ENCODE assay signal across 8 mouse cellular contexts in the genomic region with DNA sequence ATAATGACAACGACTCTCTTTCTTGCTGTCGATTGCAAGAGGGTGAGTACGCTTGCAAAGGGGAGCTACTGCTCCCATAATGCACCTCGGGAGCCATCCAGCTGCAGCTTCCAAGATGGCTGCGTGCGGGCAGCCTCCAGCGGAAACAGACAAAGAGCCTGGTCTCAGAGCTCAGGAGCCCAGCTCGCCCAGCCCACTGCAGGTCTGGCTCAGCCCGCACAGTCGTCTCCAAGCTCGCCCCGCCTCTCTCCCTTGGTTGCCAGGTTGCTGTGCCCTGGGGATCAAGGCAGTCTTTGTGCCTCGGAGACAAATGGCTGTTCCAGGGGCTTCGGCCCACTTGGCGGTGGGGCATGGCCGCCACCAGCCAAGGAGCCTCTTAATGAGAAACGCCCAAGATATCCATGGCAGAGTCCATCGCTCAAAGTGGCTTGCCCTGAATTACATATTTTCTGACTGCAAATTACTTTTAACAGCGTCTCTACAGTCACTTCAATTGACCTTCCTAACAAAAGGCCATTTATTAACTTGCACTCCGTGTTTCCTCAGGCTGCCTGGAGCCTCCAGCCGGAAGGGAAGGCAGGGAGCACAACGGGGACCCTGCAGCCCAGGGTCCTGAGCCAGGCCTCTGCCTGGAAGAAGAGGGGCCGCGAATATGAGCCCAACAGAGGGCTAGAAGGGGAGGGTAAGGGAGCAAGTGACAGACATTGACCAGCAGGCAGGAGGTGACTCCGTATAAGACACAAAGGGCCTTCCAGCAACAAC. TPM values are rescaled to one million over a fixed set of nuclear protein-coding genes. Genes with fewer than 3 reads are reported as not detected.
DNase-seq lines count a peak whose midpoint lies in the region; ATAC-seq lines count a peak whose summit lies in the region.
"Had no signal": no experiment of that assay in that cellular context is flagged by ENCODE, and none has a peak within 500 bp of the region (broad histone marks: within the 10 kb centered on the region; RNA-seq: fewer than 3 reads in every experiment).

No protein-coding gene starts in this region.

- peak overlapping the region; percentile 13; the same call in 1 of the 2 replicates for H3K4me3 ChIP-seq in embryonic facial prominence, embryonic 13.5 days
- H3K4me3 ChIP-seq in heart, embryonic 10.5 days, result peak overlapping the region; percentile 35
- H3K4me3 ChIP-seq in limb, embryonic 11.5 days (ENCODE audit: low read depth, low read length), result no peak overlapping the region
- H3K4me3 ChIP-seq in neural tube, embryonic 13.5 days, result 0 out of 2 replicates have a peak overlapping the region, but pooled peaks have one; percentile 4
- H3K4me3 ChIP-seq: erythroblast, embryonic 14.5 days had no signal

- 19% methylated on average over 25 of the region's 25 CpGs for whole genome bisulfite sequencing in embryonic facial prominence, embryonic 13.5 days
- WGBS in heart, embryonic 10.5 days, result 29% methylated on average over 25 of the region's 25 CpGs
- 24% methylated on average over 25 of the region's 25 CpGs for WGBS in limb, embryonic 11.5 days
- WGBS in neural tube, embryonic 13.5 days, result 4% methylated on average over 25 of the region's 25 CpGs

- ATAC-seq in embryonic facial prominence, embryonic 13.5 days (ENCODE audit: insufficient number of reproducible peaks, insufficient read depth, low FRiP score, low TSS enrichment, low read depth), result peak; percentile 35; the same call in 1 of the 2 replicates
- peak; percentile 69 for ATAC-seq in limb, embryonic 11.5 days (ENCODE audit: insufficient number of reproducible peaks, low FRiP score, low TSS enrichment, low read depth)
- ATAC-seq in neural tube, embryonic 13.5 days (ENCODE audit: low read depth), result peak; percentile 92
- no peak for ATAC-seq in inflammation-experienced regulatory T-cells, adult 6 months

- peaks cover 26% of the 10 kb centered on the region for H3K36me3 ChIP-seq in embryonic facial prominence, embryonic 13.5 days
- peaks cover 26% of the 10 kb centered on the region for H3K36me3 ChIP-seq in heart, embryonic 10.5 days
- peaks cover 7% of the 10 kb centered on the region for H3K36me3 ChIP-seq in limb, embryonic 11.5 days (ENCODE audit: control insufficient read depth, insufficient read depth, low read length)
- peaks cover 27% of the 10 kb centered on the region for H3K36me3 ChIP-seq in neural tube, embryonic 13.5 days

- H3K27me3 ChIP-seq in embryonic facial prominence, embryonic 13.5 days, result no peaks in the 10 kb centered on the region
- H3K27me3 ChIP-seq in heart, embryonic 10.5 days (ENCODE audit: insufficient read depth, poor library complexity, severe bottlenecking), result peaks cover 44% of the 10 kb centered on the region; the same call in 1 of the 2 replicates
- no peaks in the 10 kb centered on the region for H3K27me3 ChIP-seq in limb, embryonic 11.5 days (ENCODE audit: control insufficient read depth, insufficient read depth, low read length)
- H3K27me3 ChIP-seq in neural tube, embryonic 13.5 days, result no peaks in the 10 kb centered on the region

- H3K9ac ChIP-seq in embryonic facial prominence, embryonic 13.5 days, result peak overlapping the region; percentile 49
- H3K9ac ChIP-seq in limb, embryonic 11.5 days (ENCODE audit: low read length), result peak overlapping the region; percentile 22; the same call in 1 of the 2 replicates
- H3K9ac ChIP-seq in neural tube, embryonic 13.5 days, result peak overlapping the region; percentile 54

- peaks cover 42% of the 10 kb centered on the region for H3K4me1 ChIP-seq in embryonic facial prominence, embryonic 13.5 days
- peaks cover 77% of the 10 kb centered on the region for H3K4me1 ChIP-seq in heart, embryonic 10.5 days
- peaks cover 58% of the 10 kb centered on the region for H3K4me1 ChIP-seq in limb, embryonic 11.5 days (ENCODE audit: control insufficient read depth, insufficient read depth, low read length)
- peaks cover 92% of the 10 kb centered on the region for H3K4me1 ChIP-seq in neural tube, embryonic 13.5 days (replicated peaks)

- peak; percentile 44 for DNase-seq in cerebellum, adult 11 months
- no peak for DNase-seq in heart, embryonic 10.5 days (ENCODE audit: low spot score)
- DNase-seq in kidney, adult 9 months, result peak; percentile 82
- peak; percentile 87 for DNase-seq in limb, embryonic 11.5 days (ENCODE audit: low spot score)

- H3K4me2 ChIP-seq in embryonic facial prominence, embryonic 13.5 days, result peak overlapping the region; percentile 50
- peak overlapping the region; percentile 4; the same call in 1 of the 2 replicates for H3K4me2 ChIP-seq in limb, embryonic 11.5 days (ENCODE audit: low read depth, severe bottlenecking)
- H3K4me2 ChIP-seq in neural tube, embryonic 13.5 days, result peak overlapping the region; percentile 43

- peak overlapping the region; percentile 90 for H3K27ac ChIP-seq in embryonic facial prominence, embryonic 13.5 days
- H3K27ac ChIP-seq in heart, embryonic 10.5 days, result peak overlapping the region; percentile 87
- H3K27ac ChIP-seq in limb, embryonic 11.5 days (replicated peaks; ENCODE audit: low read depth, low read length), result peak overlapping the region; percentile 96
- H3K27ac ChIP-seq in neural tube, embryonic 13.5 days (replicated peaks), result peak overlapping the region; percentile 97

- H3K9me3 ChIP-seq in embryonic facial prominence, embryonic 13.5 days, result peaks cover 3% of the 10 kb centered on the region; the same call in 1 of the 2 replicates
- no peaks in the 10 kb centered on the region for H3K9me3 ChIP-seq in heart, embryonic 10.5 days
- H3K9me3 ChIP-seq in limb, embryonic 11.5 days (ENCODE audit: control insufficient read depth, low read length), result no peaks in the 10 kb centered on the region
- H3K9me3 ChIP-seq in neural tube, embryonic 13.5 days, result no peaks in the 10 kb centered on the region

RNA-seq across cellular contexts. Expression of gene Mvb12b, which starts 11.0 kb away (rescaled TPM):
- polyA plus RNA-seq in embryonic facial prominence, embryonic 13.5 days (2015; fragmentation: Nextera tagmentation; extraction: Ambion mirVana), result 23.7 and 25.8 TPM in 2 replicates
- polyA plus RNA-seq in heart, embryonic 10.5 days (2016; fragmentation: Nextera tagmentation; extraction: Ambion mirVana), result 10.0 and 16.6 TPM in 2 replicates
- 16.9 and 18.5 TPM in 2 replicates for polyA plus RNA-seq in limb, embryonic 11.5 days (2014; fragmentation: Nextera tagmentation; extraction: Ambion mirVana)
- polyA plus RNA-seq in neural tube, embryonic 13.5 days (2015; fragmentation: Nextera tagmentation; extraction: Ambion mirVana), result 60.5 and 67.6 TPM in 2 replicates
- 1 to 10 TPM in 2 of 3 experiments, under 1 TPM in 1; 0.80 to 2.0 (median 1.9) TPM for polyA plus RNA-seq in inflammation-experienced regulatory T-cells, adult 6 months (2017; shearing (Covaris generic))
